Mouse (Mus musculus): Measurements from ENCODE around the gene Epb41l5.

Epb41l5 gene

GRCm38 (mm10) chr1:119533093-119533805, 115.6 kb downstream of the Epb41l5 start:
- CTCF ChIA-PET: no interaction called here

DNA sequence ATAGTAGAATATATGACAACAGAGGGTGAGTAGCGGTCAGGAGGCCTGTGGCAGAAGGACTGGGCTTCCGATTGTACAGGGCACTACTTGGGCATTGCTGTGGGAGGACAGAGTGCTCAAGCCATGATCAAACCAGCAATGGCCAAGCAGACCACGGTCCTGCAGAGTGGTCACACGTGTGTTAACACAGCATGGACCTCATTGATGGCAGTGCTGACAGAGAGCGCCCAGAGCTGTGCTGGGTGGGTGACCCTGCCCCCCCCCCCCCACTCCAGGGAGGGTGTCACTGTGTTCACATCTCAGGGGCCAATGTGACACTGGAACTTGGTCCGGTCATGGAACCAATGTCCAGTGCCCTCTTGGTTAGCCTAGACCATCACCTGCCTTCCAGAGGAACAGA, 116.6 kb downstream of the Epb41l5 start:
- CTCF ChIA-PET: no interaction called here

GRCm38 (mm10) chr1:119530941-119531340, 117.9 kb downstream of the Epb41l5 start:
- CTCF ChIA-PET: no interaction called here

GRCm38 (mm10) chr1:119525689-119526591, 122.9 kb downstream of the Epb41l5 start, which contains the start of gene Tmem185b:
Gene Tmem185b (plus strand): TSS chr1:119526160.
- CTCF ChIA-PET: interaction anchor here (1.1 kb wide), 1 partner anchor 8 kb away, joined by 10 read pairs; no protein-coding TSS in a partner anchor

- CTCF ChIA-PET: interaction anchor here (1.1 kb wide), 1 partner anchor 9 kb away, joined by 10 read pairs; no protein-coding TSS in a partner anchor
These were observed 123.8 kb downstream of the Epb41l5 start for GRCm38 (mm10) chr1:119525004-119525444.

GRCm38 (mm10) chr1:119523826-119524225, 125.0 kb downstream of the Epb41l5 start:
- CTCF ChIA-PET: no interaction called here

DNA sequence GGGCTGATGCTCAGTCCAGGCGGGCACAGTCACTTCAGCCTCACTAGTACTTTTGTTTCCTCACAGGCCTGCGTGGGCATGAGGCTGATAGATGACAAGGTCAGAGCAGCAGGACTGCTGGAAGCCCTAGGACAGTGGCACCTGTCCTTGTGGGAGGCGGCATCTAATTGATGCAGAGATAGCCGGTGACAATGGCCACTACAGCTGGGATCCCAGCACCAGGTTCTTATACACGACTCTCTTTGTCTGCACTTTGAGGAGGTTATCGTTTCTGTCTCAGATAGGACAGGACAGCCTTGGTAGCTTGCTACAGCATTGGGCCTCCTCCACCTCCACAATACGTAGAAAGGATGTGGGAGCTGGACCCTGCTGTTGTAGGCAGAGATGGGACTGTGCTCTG, 125.4 kb downstream of the Epb41l5 start:
- CTCF ChIA-PET: no interaction called here

DNA sequence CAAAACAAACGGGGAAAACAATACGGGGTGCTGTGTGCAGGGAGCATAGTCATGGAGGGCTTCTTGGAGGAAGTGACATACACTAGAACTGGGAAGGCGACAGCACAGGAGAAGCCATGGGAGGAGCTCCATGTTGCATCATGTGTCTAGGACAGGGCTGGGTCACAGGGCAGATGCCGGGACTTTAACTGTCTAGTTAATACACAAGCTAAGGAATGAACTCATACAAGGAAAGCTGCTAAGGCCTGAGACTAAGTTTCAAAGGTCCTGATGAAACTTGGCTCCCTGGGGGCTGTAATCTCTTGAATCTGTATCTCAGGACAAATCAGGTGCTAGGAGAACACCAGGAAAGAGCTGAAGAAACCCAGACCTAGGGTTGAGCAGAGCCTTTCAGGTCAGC, 126.1 kb downstream of the Epb41l5 start:
- CTCF ChIA-PET: no interaction called here

DNA sequence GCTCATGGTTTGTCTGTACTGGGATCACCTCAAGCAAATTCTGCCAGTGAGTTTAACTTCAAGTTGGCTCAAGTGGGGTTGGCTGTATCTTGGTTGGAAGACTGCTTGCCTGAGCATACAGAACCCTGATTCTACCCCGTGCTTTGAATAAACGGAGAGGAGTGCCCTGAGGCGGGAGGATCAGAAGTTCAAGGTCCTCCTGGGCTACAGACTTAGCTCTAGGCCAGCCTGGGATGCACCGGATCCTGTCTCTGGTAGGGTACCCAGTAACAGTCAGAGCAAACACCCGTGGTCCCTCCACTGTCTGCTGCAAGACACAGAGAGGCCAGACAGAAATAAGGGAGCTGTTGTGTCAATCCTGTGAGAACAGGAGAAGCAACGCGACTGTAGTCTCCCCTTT, 127.1 kb downstream of the Epb41l5 start:
- CTCF ChIA-PET: no interaction called here

- CTCF ChIA-PET: no interaction called here
These were observed 127.8 kb downstream of the Epb41l5 start for GRCm38 (mm10) chr1:119521029-119521428.

- CTCF ChIA-PET: no interaction called here
These were observed 129.5 kb downstream of the Epb41l5 start for GRCm38 (mm10) chr1:119519286-119519685.

DNA sequence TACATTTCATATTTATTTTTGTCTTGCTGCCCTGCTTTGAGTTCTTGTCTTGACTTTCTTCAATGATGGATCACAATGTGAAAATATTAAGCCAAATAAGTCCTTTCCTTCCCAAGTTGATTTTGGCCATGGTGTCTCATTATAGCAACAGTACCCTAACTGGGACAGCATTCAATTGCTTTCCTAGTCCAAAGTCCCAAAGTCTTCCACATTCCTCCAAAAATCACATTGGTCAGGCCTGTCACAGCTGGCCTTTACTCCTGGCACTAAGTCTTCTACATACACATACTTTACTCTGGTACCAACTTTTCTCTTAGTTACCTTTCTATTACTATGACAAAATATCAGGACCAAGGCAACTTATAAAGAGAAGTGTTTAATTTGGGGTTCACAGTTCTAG, 130.0 kb downstream of the Epb41l5 start:
- CTCF ChIA-PET: no interaction called here

DNA sequence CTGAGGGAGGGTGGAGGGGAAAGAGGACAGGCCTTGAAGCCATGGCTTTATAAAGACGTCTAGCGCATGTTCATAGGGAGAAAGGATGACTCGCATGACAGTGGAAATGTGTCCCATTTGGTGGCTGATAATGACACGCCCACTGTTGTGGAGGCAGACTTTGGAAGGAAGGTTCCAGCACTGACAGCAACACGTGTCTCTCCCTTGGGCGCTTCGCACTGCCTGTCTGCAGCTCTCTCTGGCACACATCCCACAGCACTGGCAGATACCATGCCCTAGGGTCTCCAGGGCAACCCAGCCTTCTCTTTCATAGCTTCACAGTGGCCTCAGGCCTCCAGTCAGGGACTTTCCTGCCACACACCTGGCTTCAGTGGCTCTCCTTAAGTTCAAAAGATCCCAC, 130.7 kb downstream of the Epb41l5 start:
- CTCF ChIA-PET: interaction anchor here (0.6 kb wide), 1 partner anchor 298 kb away, joined by 5 read pairs; no protein-coding TSS in a partner anchor

- CTCF ChIA-PET: no interaction called here
These were observed 137.9 kb downstream of the Epb41l5 start for GRCm38 (mm10) chr1:119510857-119511256.

DNA sequence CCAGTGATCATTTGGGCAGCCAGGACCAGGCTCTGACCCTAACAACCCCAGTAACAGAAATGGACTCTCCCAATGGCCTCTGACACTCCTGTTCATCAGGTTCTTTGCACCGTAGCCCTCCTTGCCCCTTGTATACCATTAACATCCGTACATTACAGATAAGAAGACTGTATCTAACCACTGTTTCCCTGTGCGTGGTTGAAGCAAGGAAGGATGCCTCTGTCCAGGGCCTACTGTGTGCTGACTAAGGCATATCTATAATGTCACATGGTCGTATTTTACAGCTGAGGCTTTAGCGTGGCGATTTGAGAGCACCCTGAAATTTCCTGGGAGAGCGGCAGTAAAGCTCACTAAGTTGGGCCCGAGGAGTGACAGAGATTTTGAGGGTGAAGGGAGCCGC, 138.4 kb downstream of the Epb41l5 start:
- CTCF ChIA-PET: no interaction called here

DNA sequence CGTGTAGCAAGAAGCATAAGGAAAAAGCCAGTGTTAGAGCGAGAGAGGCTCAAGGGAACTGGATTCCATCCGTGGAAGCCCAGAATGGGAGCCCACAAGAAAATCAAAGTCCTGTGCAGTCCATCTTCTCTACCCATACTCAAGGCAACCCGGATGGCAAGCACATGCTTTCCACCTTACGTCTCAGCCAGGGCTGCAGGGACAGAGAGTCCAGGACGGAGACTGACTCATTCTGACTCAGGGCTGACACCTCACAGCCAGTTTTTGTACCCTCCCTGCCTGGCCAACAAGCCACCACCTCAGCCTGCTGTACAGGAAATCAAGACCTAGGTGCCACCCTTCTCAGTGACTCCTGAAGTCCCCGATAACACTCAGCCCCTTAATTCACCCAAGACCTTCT, 139.3 kb downstream of the Epb41l5 start:
- CTCF ChIA-PET: no interaction called here

DNA sequence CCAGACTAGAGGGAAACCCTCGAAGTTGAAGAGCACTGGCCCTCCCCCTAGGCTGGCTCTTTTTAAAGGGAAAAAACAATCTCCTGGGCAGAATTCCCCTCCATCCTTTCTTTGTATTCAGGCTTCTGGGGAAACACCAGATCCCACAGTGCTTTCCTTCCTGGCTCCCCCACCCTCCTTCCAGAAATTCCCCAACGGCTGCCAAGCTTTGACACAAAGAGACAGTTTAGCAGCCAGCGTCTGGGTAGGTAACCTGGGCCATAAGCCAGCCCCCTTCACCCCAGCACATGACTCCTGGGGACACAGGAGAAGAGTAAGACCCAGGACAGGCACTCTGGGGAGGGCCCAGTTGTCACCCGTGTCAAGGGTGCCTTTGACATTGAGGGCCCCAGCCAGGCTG, 140.3 kb downstream of the Epb41l5 start:
- CTCF ChIA-PET: no interaction called here

- CTCF ChIA-PET: no interaction called here
These were observed 142.8 kb downstream of the Epb41l5 start for GRCm38 (mm10) chr1:119505951-119506350.

GRCm38 (mm10) chr1:119504260-119505062, 144.3 kb downstream of the Epb41l5 start, which contains the start of gene Ralb:
Gene Ralb (minus strand): TSS chr1:119504794.
- CTCF ChIA-PET: interaction anchor here (0.6 kb wide), 1 partner anchor 143 kb away, joined by 5 read pairs; no protein-coding TSS in a partner anchor

DNA sequence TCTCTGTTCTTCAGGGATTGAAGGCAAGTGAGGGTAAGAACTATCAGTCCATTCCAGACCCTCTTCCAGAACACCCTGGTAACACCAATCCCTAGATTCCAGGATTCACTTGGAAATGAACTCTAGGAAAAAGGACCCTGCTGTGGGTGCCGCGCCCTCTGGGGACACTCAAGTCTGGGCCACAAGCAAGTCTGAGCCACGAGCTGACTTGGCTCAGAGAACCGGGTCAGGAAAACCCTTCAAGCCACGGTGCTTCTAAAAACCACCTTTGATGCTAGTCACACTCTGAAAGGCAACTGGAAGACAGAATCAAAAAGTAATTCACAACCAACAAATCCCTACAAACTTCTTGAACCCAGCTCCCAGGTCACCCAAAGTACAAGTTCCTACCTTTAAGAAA, 145.0 kb downstream of the Epb41l5 start:
- CTCF ChIA-PET: no interaction called here

GRCm38 (mm10) chr1:119503181-119503580, 145.6 kb downstream of the Epb41l5 start:
- CTCF ChIA-PET: no interaction called here

DNA sequence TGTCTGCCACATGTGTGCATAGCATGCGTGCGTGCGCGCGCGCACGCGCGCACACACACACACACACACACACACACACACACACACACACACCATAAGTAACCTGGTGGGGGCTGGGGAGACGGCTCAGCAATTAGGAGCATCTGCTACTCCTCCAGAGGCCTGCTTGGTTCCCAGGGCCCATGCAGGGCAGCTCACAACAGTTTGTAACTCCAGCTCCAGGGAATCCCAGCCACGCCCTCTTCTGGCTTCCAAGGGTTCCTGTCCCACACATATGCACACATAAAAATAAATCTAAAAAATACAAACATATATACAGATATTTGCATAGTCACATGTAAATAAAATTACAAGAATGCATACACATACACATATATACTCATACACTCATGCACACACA, 146.1 kb downstream of the Epb41l5 start:
- CTCF ChIA-PET: interaction anchor here (0.7 kb wide), 1 partner anchor 1972 kb away, joined by 5 read pairs; no protein-coding TSS in a partner anchor
